In the genomic region with DNA sequence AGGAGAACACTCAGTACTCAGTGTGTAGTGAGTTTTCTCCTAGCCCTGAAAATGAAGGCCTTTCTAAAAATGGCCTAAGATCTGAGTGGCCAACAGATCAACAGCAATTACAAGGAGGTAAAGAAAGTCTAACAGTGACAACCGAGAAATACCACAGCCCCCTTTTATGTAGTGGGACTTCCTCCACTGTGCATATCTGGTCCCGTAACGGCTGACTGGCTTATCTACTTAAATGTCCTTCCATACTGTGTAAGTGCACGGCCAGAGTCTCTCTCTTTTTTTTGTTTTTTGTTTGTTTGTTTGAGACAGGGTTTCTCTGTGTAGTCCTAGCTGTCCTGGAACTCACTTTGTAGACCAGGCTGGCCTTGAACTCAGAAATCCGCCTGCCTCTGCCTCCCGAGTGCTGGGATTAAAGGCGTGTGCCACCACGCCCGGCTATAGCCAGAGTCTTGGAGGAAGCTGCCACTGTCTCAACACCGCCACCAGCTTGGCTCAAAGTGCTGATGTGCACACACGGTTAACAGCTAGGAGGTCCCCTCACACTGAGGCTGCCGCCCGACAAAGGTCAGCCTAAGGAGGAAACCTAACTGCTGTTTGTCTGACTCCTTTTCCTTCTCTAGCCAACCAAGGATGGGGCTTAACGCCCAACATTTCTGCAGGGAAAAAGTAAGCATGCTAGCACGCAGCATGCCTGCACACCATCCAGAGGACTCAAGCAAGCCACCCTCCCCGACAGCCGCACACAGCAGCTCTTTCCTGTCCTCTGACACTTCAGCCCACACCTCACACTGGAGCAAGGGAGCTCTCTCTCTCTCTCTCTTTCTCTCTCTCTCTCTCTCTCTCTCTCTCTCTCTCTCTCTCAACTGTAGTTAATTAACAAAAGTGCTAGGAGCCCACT, we compare ENCODE assay signal across 10 mouse cellular contexts. TPM values are rescaled to one million over a fixed set of nuclear protein-coding genes. Genes with fewer than 3 reads are reported as not detected.
A peak's percentile ranks its signal among the peaks of the same experiment; 100 is the strongest.
DNase-seq lines count a peak whose midpoint lies in the region; ATAC-seq and TF ChIP-seq lines count a peak whose summit lies in the region.
"Had no signal": no experiment of that assay in that cellular context is flagged by ENCODE, and none has a peak within 500 bp of the region (broad histone marks: within the 10 kb centered on the region; RNA-seq: fewer than 3 reads in every experiment).

No protein-coding gene starts in this region.

- H3K36me3 ChIP-seq in kidney, embryonic 14.5 days (ENCODE audit: control insufficient read depth, insufficient read depth, low read length) = peaks cover 77% of the 10 kb centered on the region
- H3K36me3 ChIP-seq in MEL (ENCODE audit: control insufficient read depth in 1 of 2, insufficient read depth in 2 of 2, low read length in 2 of 2) = peaks cover 4 to 9% of the 10 kb centered on the region in 2 experiments
- H3K36me3 ChIP-seq in lung, embryonic 15.5 days = peaks cover 66% of the 10 kb centered on the region

- H3K27ac ChIP-seq in kidney, embryonic 14.5 days (ENCODE audit: low read depth, low read length) = peak overlapping the region; percentile 24; the same call in 1 of the 2 replicates
- H3K27ac ChIP-seq in MEL (ENCODE audit: control insufficient read depth, low read depth, low read length) = peak overlapping the region; percentile 72
- peak overlapping the region; percentile 36; the same call in 1 of the 2 replicates for H3K27ac ChIP-seq in cortical plate, adult 2 months (ENCODE audit: insufficient read depth, low read length)
- H3K27ac ChIP-seq in lung, embryonic 15.5 days = peak overlapping the region; percentile 88

- ATAC-seq in kidney, embryonic 14.5 days (ENCODE audit: low FRiP score, low TSS enrichment) = no peak
- ATAC-seq in lung, embryonic 15.5 days (ENCODE audit: borderline replicate concordance, extremely low read depth, low FRiP score, low TSS enrichment) = peak; percentile 88
- ATAC-seq in megakaryocyte progenitor cell, adult 5-6 weeks (replicated peaks; ENCODE audit: poor library complexity) = no peak
- no peak for ATAC-seq in inflammation-experienced regulatory T-cells, adult 6 months

- no peak overlapping the region for H3K4me2 ChIP-seq in kidney, embryonic 14.5 days (replicated peaks; ENCODE audit: low read depth, low read length)
- 0 out of 2 replicates have a peak overlapping the region, but pooled peaks have one; percentile 9 for H3K4me2 ChIP-seq in lung, embryonic 15.5 days

- H3K9me3 ChIP-seq in kidney, embryonic 14.5 days (ENCODE audit: control insufficient read depth, low read length) = no peaks in the 10 kb centered on the region
- no peaks in the 10 kb centered on the region for H3K9me3 ChIP-seq in MEL (replicated peaks; ENCODE audit: insufficient read depth, low read length)
- no peaks in the 10 kb centered on the region for H3K9me3 ChIP-seq in lung, embryonic 15.5 days

- H3K4me3 ChIP-seq in kidney, embryonic 14.5 days (ENCODE audit: low read length) = no peak overlapping the region
- H3K4me3 ChIP-seq in MEL (ENCODE audit: control insufficient read depth in 1 of 2, insufficient read depth in 1 of 2, low read depth in 2 of 2, low read length in 2 of 2) = no peak overlapping the region
- no peak overlapping the region for H3K4me3 ChIP-seq in cortical plate, adult 2 months (ENCODE audit: insufficient read depth, low read length)
- no peak overlapping the region for H3K4me3 ChIP-seq in lung, embryonic 15.5 days

- TF ChIP-seq CTCF in MEL (IDR thresholded peaks at IDR 0.05 in 2 of 3, conservative IDR thresholded peaks at IDR 0.05 in 1 of 3; ENCODE audit: control insufficient read depth in 1 of 3, insufficient read depth in 1 of 3, low read depth in 2 of 3, low read length in 3 of 3, poor library complexity in 1 of 3, severe bottlenecking in 1 of 3) = no peak
- no peak for TF ChIP-seq CTCF in cortical plate, adult 2 months (IDR thresholded peaks at IDR 0.05; ENCODE audit: extremely low read depth, insufficient read depth, low read length)

- TF ChIP-seq POLR2A in MEL (IDR thresholded peaks at IDR 0.05; ENCODE audit: control insufficient read depth in 1 of 2, insufficient read depth in 1 of 2, low read depth in 1 of 2, low read length in 2 of 2, poor library complexity in 1 of 2) = no peak
- no peak for TF ChIP-seq POLR2A in cortical plate, adult 2 months (IDR thresholded peaks at IDR 0.05; ENCODE audit: extremely low read depth, insufficient read depth, low read length)

- no peaks in the 10 kb centered on the region for H3K27me3 ChIP-seq in kidney, embryonic 14.5 days (ENCODE audit: control insufficient read depth, insufficient read depth, low read length)
- no peaks in the 10 kb centered on the region for H3K27me3 ChIP-seq in MEL (ENCODE audit: control insufficient read depth in 1 of 2, insufficient read depth in 2 of 2, low read length in 2 of 2)
- H3K27me3 ChIP-seq in lung, embryonic 15.5 days = no peaks in the 10 kb centered on the region
- H3K27me3 ChIP-seq: CH12.LX had no signal

- intact Hi-C loops in left cerebral cortex, postnatal 10 days (cut with DNase I) = no loop called here

- no peak overlapping the region for H3K9ac ChIP-seq in kidney, embryonic 14.5 days (ENCODE audit: low read depth, low read length)
- peak overlapping the region; percentile 8 for H3K9ac ChIP-seq in MEL (ENCODE audit: control insufficient read depth, low read depth, low read length, poor library complexity, severe bottlenecking)
- no peak overlapping the region for H3K9ac ChIP-seq in lung, embryonic 15.5 days

- TF ChIP-seq EP300 in MEL (IDR thresholded peaks at IDR 0.05; ENCODE audit: low read depth in 1 of 2, low read length in 2 of 2) = peak; percentile 33 to 58

- no peak for TF ChIP-seq RAD21 in MEL (IDR thresholded peaks at IDR 0.05; ENCODE audit: low read depth, low read length)

- H3K79me2 ChIP-seq in MEL (ENCODE audit: control insufficient read depth, insufficient read depth, low read length, poor library complexity) = no peaks in the 10 kb centered on the region

- H3K4me1 ChIP-seq in kidney, embryonic 14.5 days (ENCODE audit: control insufficient read depth, insufficient read depth, low read length) = peaks cover 23% of the 10 kb centered on the region; the same call in 1 of the 2 replicates
- H3K4me1 ChIP-seq in MEL (ENCODE audit: control insufficient read depth in 1 of 2, insufficient read depth in 2 of 2, low read length in 2 of 2) = peaks cover 12 to 15% of the 10 kb centered on the region in 2 experiments
- peaks cover 9% of the 10 kb centered on the region for H3K4me1 ChIP-seq in cortical plate, adult 2 months (ENCODE audit: control insufficient read depth, insufficient read depth, low read length)
- peaks cover 18% of the 10 kb centered on the region for H3K4me1 ChIP-seq in lung, embryonic 15.5 days

- no peak for DNase-seq in kidney, postnatal 14 days
- peak; percentile 66 for DNase-seq in MEL (ENCODE audit: low read depth, low spot score)
- no peak for DNase-seq in left cerebral cortex, postnatal 10 days (ENCODE audit: extremely low spot score in 1 of 2, low spot score in 2 of 2)
- DNase-seq: cerebellum, postnatal 14 days had no signal

- WGBS in kidney, embryonic 14.5 days = 64% methylated on average over 16 of the region's 17 CpGs
- WGBS in lung, embryonic 15.5 days = 46% methylated on average over 17 of the region's 17 CpGs

TF ChIP-seq in MEL, 35 proteins besides CTCF, POLR2A, EP300 and RAD21:
- TF ChIP-seq TBP (IDR thresholded peaks at IDR 0.05; ENCODE audit: low read depth, low read length) (peak; percentile 54; the same call in 1 of the 2 replicates), NELFE (IDR thresholded peaks at IDR 0.05; ENCODE audit: low read depth, low read length) (no peak), ETS1 (IDR thresholded peaks at IDR 0.05; ENCODE audit: low read depth, low read length) (0 out of 2 replicates have a peak, but pooled peaks have one; percentile 44), ZNF384 (IDR thresholded peaks at IDR 0.05; ENCODE audit: low read depth, low read length) (peak; percentile 63), MAZ (IDR thresholded peaks at IDR 0.05; ENCODE audit: low read depth, low read length) (no peak), MYB (IDR thresholded peaks at IDR 0.05; ENCODE audit: low read depth, low read length) (peak; percentile 62; the same call in 1 of the 2 replicates), TCF12 (IDR thresholded peaks at IDR 0.05; ENCODE audit: low read depth, low read length) (0 out of 2 replicates have a peak, but pooled peaks have one; percentile 10), GATA1 (IDR thresholded peaks at IDR 0.05; ENCODE audit: low read depth, low read length) (peak; percentile 62; the same call in 1 of the 2 replicates), JUND (IDR thresholded peaks at IDR 0.05; ENCODE audit: low read depth, low read length) (0 out of 2 replicates have a peak, but pooled peaks have one; percentile 39)

RNA-seq across cellular contexts. Expression of gene Psmc1, which starts 17.3 kb away (rescaled TPM):
- polyA plus RNA-seq in kidney, embryonic 14.5 days (2014; fragmentation: Nextera tagmentation; extraction: Ambion mirVana) = 324 and 348 TPM in 2 replicates
- 322 and 353 TPM in 2 replicates for total RNA-seq in MEL (2012; rRNA removed)
- 100 to 1,000 TPM in 1 of 2 experiments, not detected in 1; 501 TPM for polyA plus RNA-seq in MEL (2012; ENCODE audit: insufficient read depth in 1 of 2, insufficient read length in 2 of 2, low read depth in 1 of 2, low replicate concordance in 2 of 2, missing spikeins in 1 of 2)
- 143 and 149 TPM in 2 replicates for polyA plus RNA-seq in cortical plate, adult 2 months (2012; rRNA removed)
- 287 and 294 TPM in 2 replicates for polyA plus RNA-seq in lung, embryonic 15.5 days (2015; fragmentation: Nextera tagmentation; extraction: Ambion mirVana)
- 236 and 253 TPM in 2 replicates for total RNA-seq in megakaryocyte progenitor cell, adult 5-6 weeks (2015)
- total RNA-seq in megakaryocyte progenitor cell, adult 5-6 weeks (2017) = 265 and 368 TPM in 2 replicates
- polyA plus RNA-seq in inflammation-experienced regulatory T-cells, adult 6 months (2017; shearing (Covaris generic)) = 100 to 1,000 TPM; 213 to 288 (median 228) TPM
- 100 to 1,000 TPM; 192 to 193 TPM for total RNA-seq in left cerebral cortex, postnatal 10 days (2021)

RNA-seq across cellular contexts. Expression of gene Nrde2, which starts 32.2 kb away (rescaled TPM):
- polyA plus RNA-seq in kidney, embryonic 14.5 days (2014; fragmentation: Nextera tagmentation; extraction: Ambion mirVana) = 11.7 and 20.1 TPM in 2 replicates
- 16.5 and 17.7 TPM in 2 replicates for total RNA-seq in MEL (2012; rRNA removed)
- polyA plus RNA-seq in MEL (2012; ENCODE audit: insufficient read depth in 1 of 2, insufficient read length in 2 of 2, low read depth in 1 of 2, low replicate concordance in 2 of 2, missing spikeins in 1 of 2) = 10 to 100 TPM in 1 of 2 experiments, not detected in 1; 17.2 TPM
- 11.8 and 12.3 TPM in 2 replicates for polyA plus RNA-seq in cortical plate, adult 2 months (2012; rRNA removed)
- polyA plus RNA-seq in lung, embryonic 15.5 days (2015; fragmentation: Nextera tagmentation; extraction: Ambion mirVana) = 13.2 and 14.7 TPM in 2 replicates
- total RNA-seq in megakaryocyte progenitor cell, adult 5-6 weeks (2015) = 5.9 and 6.5 TPM in 2 replicates
- 24.0 and 29.9 TPM in 2 replicates for total RNA-seq in megakaryocyte progenitor cell, adult 5-6 weeks (2017)
- polyA plus RNA-seq in inflammation-experienced regulatory T-cells, adult 6 months (2017; shearing (Covaris generic)) = 10 to 100 TPM; 10.8 to 17.9 (median 15.0) TPM
- 10 to 100 TPM; 12.9 to 14.9 TPM for total RNA-seq in left cerebral cortex, postnatal 10 days (2021)

Comparison
In these comparisons a context has a peak if more than half of its experiments do, and no peak if none do; other contexts are left out.
1. H3K27ac ChIP-seq: peak in every context shown above with its lines; median percentile 88 in lung, embryonic 15.5 days; 72 in MEL; 36 in cortical plate, adult 2 months; 24 in kidney, embryonic 14.5 days.